Mouse (Mus musculus) testis, adult 2 months (tissue): ENCODE data around the gene Cpvl. TPM values are rescaled to one million over a fixed set of nuclear protein-coding genes. Genes with fewer than 3 reads are reported as not detected.

ENCODE experiments used
- H3K27ac ChIP-seq: fragments of 200-500 bp; 2 replicates; pipeline ENCODE4 v1.5.1; 2012; ENCODE audit warnings: low read depth, low read length; ENCODE audit not compliant: control insufficient read depth, insufficient read depth
- H3K27me3 ChIP-seq: fragments of 200-500 bp; 2 replicates; pipeline ENCODE4 v1.6.1; 2012; ENCODE audit warnings: mild to moderate bottlenecking, low read length, moderate library complexity; ENCODE audit not compliant: control insufficient read depth, insufficient read depth
- H3K36me3 ChIP-seq: fragments of 200-500 bp; 2 replicates; pipeline ENCODE4 v1.6.1; 2012; ENCODE audit warnings: mild to moderate bottlenecking, low read length; ENCODE audit not compliant: control insufficient read depth, insufficient read depth
- H3K4me1 ChIP-seq: fragments of 200-500 bp; 2 replicates; pipeline ENCODE4 v1.6.1; 2012; ENCODE audit warnings: low read length; ENCODE audit not compliant: control insufficient read depth, insufficient read depth
- H3K4me3 ChIP-seq: fragments of 200-500 bp; 2 replicates; pipeline ENCODE4 v1.5.1; 2012; ENCODE audit warnings: low read depth, mild to moderate bottlenecking, low read length, moderate library complexity, mixed read lengths; ENCODE audit not compliant: control insufficient read depth
- CTCF ChIP-seq: fragments of 200-500 bp; IDR thresholded peaks from 2 replicates; pipeline ENCODE4 v1.5.1; 2012; ENCODE audit warnings: low read depth, mild to moderate bottlenecking, inconsistent platforms, low read length, moderate library complexity; ENCODE audit not compliant: control insufficient read depth, insufficient read depth, insufficient replicate concordance
- POLR2A ChIP-seq: fragments of 200-500 bp; IDR thresholded peaks from 2 replicates; pipeline ENCODE4 v1.6.1; 2012; ENCODE audit warnings: low read depth, mild to moderate bottlenecking, inconsistent platforms, low read length, moderate library complexity; ENCODE audit not compliant: control insufficient read depth
- polyA plus RNA-seq: library from polyadenylated mRNA; depleted of rRNA; stranded (reverse); fragments of >200 nt; gene quantifications from 2 replicates; pipeline ENCODE4 v1.2.3, GENCODE M21; 2012

Cpvl gene
- polyA plus RNA-seq, 1 experiment: 18.9 TPM

- no peak for TF ChIP-seq POLR2A
- no peak for TF ChIP-seq CTCF
- Histone ChIP-seq H3K4me1 (no peaks in the 10 kb centered on the region), H3K27me3 (no peaks in the 10 kb centered on the region), H3K27ac (no peak overlapping the region; the same call in 1 of the 2 replicates), H3K4me3 (peak overlapping the region; percentile 28), H3K36me3 (no peaks in the 10 kb centered on the region)
Measured at GRCm38 (mm10) chr6:53906051-53906462, 72.4 kb downstream of the Cpvl start.

- no peak overlapping the region for H3K27ac ChIP-seq
- TF ChIP-seq POLR2A (no peak), CTCF (no peak)
- H3K36me3 ChIP-seq: no peaks in the 10 kb centered on the region
- H3K4me3 ChIP-seq: peak overlapping the region; percentile 65
- H3K27me3 ChIP-seq: no peaks in the 10 kb centered on the region
- H3K4me1 ChIP-seq: no peaks in the 10 kb centered on the region
Measured at GRCm38 (mm10) chr6:53905576-53905975, 72.9 kb downstream of the Cpvl start.

GRCm38 (mm10) chr6:53904703-53905395 lies 73.6 kb downstream of the Cpvl start:
- Histone ChIP-seq H3K36me3 (no peaks in the 10 kb centered on the region), H3K27me3 (no peaks in the 10 kb centered on the region), H3K27ac (no peak overlapping the region), H3K4me1 (no peaks in the 10 kb centered on the region), H3K4me3 (peak overlapping the region; percentile 65)
- no peak for TF ChIP-seq POLR2A

- no peaks in the 10 kb centered on the region for H3K27me3 ChIP-seq
- TF ChIP-seq POLR2A (no peak), CTCF (no peak)
- H3K27ac ChIP-seq: no peak overlapping the region
- H3K4me1 ChIP-seq: no peaks in the 10 kb centered on the region
- no peaks in the 10 kb centered on the region for H3K36me3 ChIP-seq
- H3K4me3 ChIP-seq: no peak overlapping the region
Measured at GRCm38 (mm10) chr6:53904186-53904585, 74.3 kb downstream of the Cpvl start.

GRCm38 (mm10) chr6:53901741-53902140 lies 76.7 kb downstream of the Cpvl start:
- H3K4me1 ChIP-seq: no peaks in the 10 kb centered on the region
- no peaks in the 10 kb centered on the region for H3K27me3 ChIP-seq
- TF ChIP-seq CTCF (no peak), POLR2A (no peak)
- H3K27ac ChIP-seq: no peak overlapping the region
- H3K36me3 ChIP-seq: no peaks in the 10 kb centered on the region
- no peak overlapping the region for H3K4me3 ChIP-seq

GRCm38 (mm10) chr6:53897872-53898464 lies 80.5 kb downstream of the Cpvl start:
- Histone ChIP-seq H3K36me3 (no peaks in the 10 kb centered on the region), H3K4me1 (no peaks in the 10 kb centered on the region), H3K27ac (no peak overlapping the region), H3K4me3 (no peak overlapping the region), H3K27me3 (no peaks in the 10 kb centered on the region)
- no peak for TF ChIP-seq CTCF
- no peak for TF ChIP-seq POLR2A

GRCm38 (mm10) chr6:53897126-53897525 lies 81.3 kb downstream of the Cpvl start:
- no peaks in the 10 kb centered on the region for H3K27me3 ChIP-seq
- no peak overlapping the region for H3K27ac ChIP-seq
- H3K36me3 ChIP-seq: no peaks in the 10 kb centered on the region
- no peak overlapping the region for H3K4me3 ChIP-seq
- no peaks in the 10 kb centered on the region for H3K4me1 ChIP-seq
- TF ChIP-seq POLR2A (no peak), CTCF (no peak)

GRCm38 (mm10) chr6:53893731-53894130 lies 84.7 kb downstream of the Cpvl start:
- Histone ChIP-seq H3K27me3 (no peaks in the 10 kb centered on the region), H3K27ac (no peak overlapping the region), H3K4me1 (no peaks in the 10 kb centered on the region), H3K36me3 (no peaks in the 10 kb centered on the region), H3K4me3 (no peak overlapping the region)
- no peak for TF ChIP-seq CTCF
- no peak for TF ChIP-seq POLR2A
